Mouse (Mus musculus) cerebellum, postnatal 25 days (tissue): Measurements from ENCODE around the gene Ypel2.

Experiments
- DNase-seq, 2 experiments: peaks; one replicate each; pipeline ENCODE4 v3.0.0; 2021; ENCODE audit warnings: mixed read lengths in 2 of 2

The Ypel2 gene

GRCm38 (mm10) chr11:86994791-86995624 lies 1.5 kb upstream of the Ypel2 start:
- no peak for DNase-seq

GRCm38 (mm10) chr11:86994330-86994729 lies 823 bp upstream of the Ypel2 start:
- DNase-seq = no peak

GRCm38 (mm10) chr11:86992461-86992988 lies 982 bp downstream of the Ypel2 start:
- DNase-seq = peak; percentile 50 to 57

DNA sequence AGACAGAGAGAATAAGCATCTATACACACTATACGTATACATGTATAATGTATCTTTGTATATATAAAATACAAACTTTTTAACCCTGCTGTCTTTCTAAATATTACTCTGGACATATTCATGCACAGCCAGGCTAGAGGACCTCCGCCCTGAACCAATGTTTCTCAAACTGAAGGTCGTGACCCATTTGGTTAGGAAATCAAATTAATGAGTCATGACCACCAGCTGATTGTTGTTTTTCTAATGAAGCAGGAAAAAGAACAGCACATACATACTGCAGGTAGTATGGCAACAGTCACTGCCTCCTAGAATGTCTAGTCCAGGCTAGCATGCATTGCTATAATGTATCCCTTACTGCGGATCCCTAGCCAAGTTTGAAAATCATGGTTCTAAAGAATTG lies 2.3 kb downstream of the Ypel2 start:
- DNase-seq = no peak

GRCm38 (mm10) chr11:86990309-86990708 lies 3.2 kb downstream of the Ypel2 start:
- no peak for DNase-seq

- DNase-seq = peak in 1 of 2 experiments; percentile 63
Measured at GRCm38 (mm10) chr11:86984990-86985389, 8.5 kb downstream of the Ypel2 start.

GRCm38 (mm10) chr11:86983056-86983455 lies 10.5 kb downstream of the Ypel2 start:
- DNase-seq = no peak

- no peak for DNase-seq
Measured at GRCm38 (mm10) chr11:86981229-86981791, 12.2 kb downstream of the Ypel2 start.

GRCm38 (mm10) chr11:86980526-86980925 lies 13.0 kb downstream of the Ypel2 start:
- DNase-seq = no peak

DNA sequence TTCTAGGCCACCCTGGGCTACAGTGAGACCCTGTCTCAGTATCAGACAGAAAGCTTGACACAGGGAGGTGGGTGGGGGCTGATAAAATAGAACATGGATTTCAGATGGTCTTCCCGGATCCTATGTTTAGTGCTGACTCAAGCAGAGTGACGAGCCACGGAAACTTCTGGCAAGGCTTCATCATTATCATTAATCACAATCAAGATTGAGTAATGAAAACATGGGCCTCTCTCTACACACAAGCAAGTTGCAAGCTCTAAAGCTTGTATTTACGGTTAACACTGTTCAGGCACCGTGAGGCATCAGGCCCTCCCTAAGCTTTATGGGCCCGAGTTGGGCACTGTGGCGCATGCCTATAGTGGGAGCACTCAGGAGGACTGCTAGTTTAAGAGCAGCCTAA lies 13.7 kb downstream of the Ypel2 start:
- DNase-seq = no peak

- no peak for DNase-seq
Measured at GRCm38 (mm10) chr11:86977242-86977641, 16.3 kb downstream of the Ypel2 start.

- no peak for DNase-seq
Measured at GRCm38 (mm10) chr11:86974401-86974800, 19.1 kb downstream of the Ypel2 start.

DNA sequence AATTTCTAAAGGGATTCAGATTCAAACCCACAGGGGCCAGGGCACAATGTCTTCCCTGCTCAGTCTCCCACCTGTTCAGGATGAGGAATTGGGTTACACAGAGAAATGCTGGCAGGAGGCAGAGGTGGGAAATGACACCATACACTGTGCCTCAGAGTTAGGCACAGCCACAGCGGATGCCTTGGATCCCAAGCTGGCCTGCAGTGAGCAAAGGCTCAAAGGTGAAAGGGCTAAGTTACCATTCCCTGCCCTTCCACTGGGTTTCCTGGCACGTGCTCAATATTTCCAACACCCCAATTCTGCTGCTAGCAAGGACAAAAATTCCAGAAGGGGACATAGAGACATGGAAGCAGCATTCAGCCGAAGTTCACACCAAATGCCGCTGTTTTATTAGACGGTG lies 20.3 kb downstream of the Ypel2 start:
- no peak for DNase-seq

DNA sequence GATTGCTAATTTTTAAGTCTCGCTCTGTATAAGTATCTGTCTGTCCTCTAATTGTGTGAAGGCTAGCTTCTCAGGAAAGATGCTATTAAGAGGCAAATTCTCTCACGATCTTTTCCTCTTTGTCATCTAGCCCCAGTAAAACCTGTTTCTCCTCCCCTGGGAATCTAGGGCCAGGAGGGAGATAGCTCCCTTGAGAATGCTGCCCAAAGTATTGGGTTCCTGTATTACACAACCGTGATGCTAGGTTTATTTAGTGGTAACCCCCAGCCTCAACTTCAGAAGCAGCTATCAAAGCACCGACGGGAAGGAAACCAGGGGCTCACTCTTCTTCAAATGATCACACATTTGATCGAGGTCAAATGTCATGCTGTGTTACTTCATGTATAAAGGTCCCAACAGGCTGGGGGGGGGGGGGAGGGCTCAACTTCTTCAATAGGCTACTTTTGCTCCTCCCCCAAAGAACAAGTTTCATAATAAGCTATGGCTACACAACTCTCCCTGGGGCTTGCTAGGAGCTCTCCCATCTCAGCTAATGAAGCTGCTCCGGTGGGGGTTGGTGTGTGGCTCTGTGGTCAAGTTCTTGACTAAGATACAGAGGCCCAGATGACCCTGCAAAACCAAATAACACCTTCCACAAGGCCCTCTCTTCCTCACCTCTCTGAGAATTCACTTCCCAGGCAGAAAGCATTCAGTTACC lies 22.3 kb downstream of the Ypel2 start:
- no peak for DNase-seq

- DNase-seq = no peak
Measured at GRCm38 (mm10) chr11:86969041-86969821, 24.3 kb downstream of the Ypel2 start.

DNA sequence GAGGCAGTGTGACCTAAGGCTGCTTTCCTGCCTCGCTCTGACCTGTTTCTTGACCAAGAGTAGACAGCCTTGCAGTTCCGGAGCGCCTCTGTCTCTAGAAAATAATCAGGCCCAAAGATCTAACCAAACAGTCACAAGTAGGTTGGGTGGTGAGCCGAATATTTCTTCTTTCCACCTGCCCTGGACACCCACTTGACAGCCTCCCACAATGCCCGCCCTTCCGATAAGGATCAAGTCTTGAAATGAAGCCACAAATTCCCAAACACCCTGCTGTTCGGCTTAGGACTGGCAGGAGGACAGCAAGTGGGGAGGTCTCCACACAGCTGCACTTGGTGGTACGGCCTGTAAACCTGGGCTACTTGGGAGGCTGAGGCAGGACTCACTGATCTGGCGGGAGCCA lies 26.0 kb downstream of the Ypel2 start:
- DNase-seq = no peak

DNA sequence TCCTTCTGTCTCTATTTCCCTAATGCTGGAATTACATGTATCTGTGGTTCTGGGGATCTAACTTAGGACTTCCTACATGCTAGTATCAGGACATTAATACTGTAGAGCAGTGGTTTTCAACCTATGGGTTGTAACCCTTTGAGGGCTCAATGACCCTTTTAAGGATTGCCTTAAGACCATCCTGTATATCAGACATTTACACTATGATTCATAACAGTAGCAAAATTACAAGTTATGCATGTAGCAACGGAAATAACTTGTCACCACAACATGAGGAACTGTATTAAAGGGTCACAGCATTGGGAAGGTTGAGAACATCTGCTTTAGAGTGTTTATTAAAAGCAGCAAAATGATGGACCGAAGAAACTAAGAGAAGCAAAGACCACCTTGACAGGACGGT lies 26.8 kb downstream of the Ypel2 start:
- no peak for DNase-seq

DNA sequence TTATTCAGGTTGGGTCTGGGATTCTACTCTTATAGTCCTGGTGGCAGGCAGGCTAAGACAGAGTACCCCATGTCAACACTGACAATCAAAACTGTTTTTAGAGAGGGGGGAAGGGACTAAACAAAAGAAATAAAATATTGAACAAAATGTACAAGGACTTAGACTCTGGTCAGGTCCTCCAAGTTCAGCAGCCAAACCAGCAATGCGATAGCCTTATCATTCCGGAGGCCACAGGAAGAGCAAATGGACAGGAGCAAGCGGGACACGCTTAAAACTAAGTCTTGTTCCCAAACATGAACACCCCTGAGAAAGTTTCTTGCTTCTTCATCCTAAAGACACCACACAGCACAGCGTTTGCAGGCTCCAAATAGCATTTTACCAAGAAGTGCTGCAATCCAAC lies 28.4 kb downstream of the Ypel2 start:
- no peak for DNase-seq

DNA sequence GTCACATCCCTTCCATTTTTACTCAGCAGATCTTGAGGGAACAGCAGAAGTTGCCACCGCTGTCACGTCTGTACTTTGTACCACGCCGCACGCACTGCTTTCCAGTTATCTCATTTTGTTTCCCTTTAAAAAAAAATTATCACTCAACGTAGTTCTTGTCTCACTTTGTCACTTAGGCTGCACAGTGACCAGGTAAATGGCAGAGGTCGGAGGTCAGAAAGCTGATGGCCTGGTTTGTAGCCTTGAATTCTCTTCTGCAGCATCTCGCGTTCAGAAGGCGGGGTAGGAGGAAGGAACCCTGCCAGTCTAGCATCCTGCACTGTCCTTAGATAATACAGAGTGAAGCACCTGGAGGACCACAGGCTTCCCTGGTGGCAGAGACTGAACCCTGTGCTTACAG lies 29.8 kb downstream of the Ypel2 start:
- DNase-seq = no peak

DNA sequence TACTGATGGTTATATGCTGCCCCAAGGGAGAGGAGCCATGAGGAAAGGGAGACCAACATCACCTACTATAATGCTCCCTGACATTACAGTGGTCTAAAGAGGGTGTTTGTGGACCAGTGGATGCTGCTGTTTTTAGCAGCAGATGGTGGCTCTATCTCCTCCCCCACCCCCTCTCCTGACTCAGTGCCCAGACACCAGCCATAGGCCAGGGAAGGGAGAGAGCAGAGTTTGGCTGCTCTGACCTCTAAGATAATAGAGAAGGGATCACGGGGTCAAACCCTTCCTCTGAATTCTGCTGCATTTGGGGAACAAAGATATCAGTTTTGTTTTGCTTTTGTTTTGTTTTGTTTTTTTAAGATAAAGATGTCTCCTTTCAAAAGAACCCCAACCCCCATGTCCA lies 30.5 kb downstream of the Ypel2 start:
- peak in 1 of 2 experiments; percentile 31 for DNase-seq

- peak in 1 of 2 experiments; percentile 26 for DNase-seq
Measured at GRCm38 (mm10) chr11:86962362-86962761, 31.1 kb downstream of the Ypel2 start.

- peak; percentile 65 to 75 for DNase-seq
Measured at GRCm38 (mm10) chr11:86961510-86962303, 31.8 kb downstream of the Ypel2 start.
